Mouse (Mus musculus) lung, adult 2 months (tissue): ENCODE results near the gene Dppa5a. TPM values are rescaled to one million over a fixed set of nuclear protein-coding genes. Genes with fewer than 3 reads are reported as not detected.

Source experiments
- DNase-seq: peaks from one replicate; pipeline ENCODE4 v3.0.0; 2022
- H3K4me1 ChIP-seq: fragments of 200-500 bp; 2 replicates; pipeline ENCODE4 v1.6.1; 2011; ENCODE audit warnings: low read length; ENCODE audit not compliant: control insufficient read depth, insufficient read depth
- H3K4me3 ChIP-seq: fragments of 200-500 bp; replicated peaks from 2 replicates; pipeline ENCODE3; 2011; ENCODE audit warnings: low read depth, mild to moderate bottlenecking, control low read depth, low read length; ENCODE audit errors: extremely low read depth
- CTCF ChIP-seq: fragments of 200-500 bp; IDR thresholded peaks from 2 replicates; pipeline ENCODE4 v1.5.1; 2011; ENCODE audit warnings: mild to moderate bottlenecking, low read length, control low read depth; ENCODE audit not compliant: insufficient read depth
- POLR2A ChIP-seq: fragments of 200-500 bp; IDR thresholded peaks from 2 replicates; pipeline ENCODE4 v1.6.1; 2011; ENCODE audit warnings: low read depth, mild to moderate bottlenecking, control low read depth, low read length, borderline replicate concordance; ENCODE audit errors: extremely low read depth
- WGBS: fragments of 180-500 bp; shearing (Covaris S2); methylation state at CpG from one replicate; pipeline ENCODE4 v1.1.7; 2018; 5-methylcytosine and 5-hydroxymethylcytosine counted together
- polyA plus RNA-seq: library from polyadenylated mRNA; depleted of rRNA; stranded (reverse); fragments of >200 nt; gene quantifications from 2 replicates; pipeline ENCODE4 v1.2.3, GENCODE M21; 2012

The Dppa5a gene
- polyA plus RNA-seq, 1 experiment = 0.22 TPM

DNA sequence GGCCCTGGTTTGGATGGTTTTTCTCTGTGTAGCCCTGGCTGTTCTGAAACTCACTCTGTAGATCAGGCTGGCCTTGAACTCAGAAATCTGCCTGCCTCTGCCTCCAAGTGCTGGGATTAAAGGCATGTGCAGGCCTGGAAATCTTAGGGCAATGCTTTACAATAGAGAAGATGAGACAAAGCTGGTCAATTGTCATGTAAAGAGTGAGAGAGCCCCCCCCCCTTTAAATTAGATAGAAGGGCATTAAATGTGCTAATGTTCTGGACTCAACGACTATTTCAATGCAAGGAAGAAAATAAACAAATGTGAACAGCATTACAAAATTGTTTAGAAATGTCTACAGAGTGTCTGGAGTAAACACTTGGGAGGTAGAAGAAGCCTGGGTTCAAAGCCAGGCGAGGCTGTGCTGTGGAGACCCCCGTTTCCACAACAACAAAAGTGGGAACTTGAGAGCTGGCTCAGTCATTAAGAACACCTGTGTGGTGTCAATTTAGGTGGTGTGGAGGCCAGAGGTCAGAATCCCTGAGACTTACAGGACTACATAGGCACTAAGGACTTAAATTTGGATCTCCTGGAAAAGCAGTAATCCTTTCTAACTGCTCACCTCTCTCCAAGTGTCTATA is 805 bp upstream of the Dppa5a start:
- WGBS = 66% methylated on average over 3 of the region's 3 CpGs
- no peak for DNase-seq
- TF ChIP-seq POLR2A (no peak), CTCF (no peak)
- H3K4me1 ChIP-seq = no peaks in the 10 kb centered on the region
- H3K4me3 ChIP-seq = no peak overlapping the region

DNA sequence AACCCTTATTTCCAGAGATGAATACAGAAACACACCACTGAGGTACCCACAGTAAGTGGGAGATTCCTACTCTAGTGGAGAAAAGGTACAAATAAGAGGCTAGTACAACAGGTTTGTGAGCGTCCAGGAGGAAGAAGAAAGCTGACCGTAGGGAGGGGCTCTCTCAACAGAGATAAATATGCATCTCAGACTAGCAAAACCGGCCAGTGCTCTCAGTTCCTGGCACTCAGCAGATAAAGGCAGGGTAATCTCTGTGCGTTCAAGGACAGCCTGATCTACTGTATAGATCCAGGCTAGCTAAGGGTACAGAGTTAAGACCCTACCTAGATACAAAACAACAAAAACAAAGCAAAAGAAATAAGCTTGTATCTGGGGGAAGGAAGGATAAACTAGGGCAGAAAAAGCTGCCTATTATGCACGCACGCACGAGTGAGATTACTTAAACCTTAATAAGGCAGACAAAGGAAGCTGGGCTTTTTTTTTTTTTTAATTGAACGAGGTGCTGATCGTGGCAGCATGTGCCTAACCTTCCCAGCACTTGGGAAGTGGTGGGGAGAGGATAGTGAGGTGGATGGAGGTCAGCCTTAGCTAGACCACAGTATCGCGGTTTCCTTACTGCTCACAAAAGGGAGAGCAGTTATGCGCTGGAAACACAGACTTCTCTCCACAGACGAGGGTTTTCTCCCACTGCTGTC is 2.0 kb downstream of the Dppa5a start:
- no peak for DNase-seq
- no peaks in the 10 kb centered on the region; the same call in 1 of the 2 replicates for H3K4me1 ChIP-seq
- 56% methylated on average over 13 of the region's 13 CpGs for WGBS
- TF ChIP-seq POLR2A (no peak), CTCF (no peak)
- no peak overlapping the region for H3K4me3 ChIP-seq

DNA sequence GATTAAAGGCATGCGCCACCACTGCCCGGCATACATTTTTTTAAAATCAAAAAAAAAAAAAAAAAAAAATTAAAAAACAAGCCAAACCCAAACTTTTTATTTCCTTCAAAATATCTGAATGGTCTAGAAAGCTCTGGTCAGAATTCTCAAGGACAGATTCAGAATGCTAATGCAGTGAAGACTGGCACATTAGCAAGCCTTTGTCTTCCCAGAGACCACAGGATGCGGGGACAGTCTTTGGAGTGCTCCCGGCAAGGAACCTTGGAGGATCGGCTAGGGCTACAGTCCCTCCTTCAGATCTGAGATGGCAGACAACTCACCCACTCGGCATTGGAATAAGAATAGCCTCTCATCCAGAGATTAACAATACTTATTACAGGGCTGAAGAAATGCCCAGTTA is 3.3 kb downstream of the Dppa5a start:
- Histone ChIP-seq H3K4me3 (no peak overlapping the region), H3K4me1 (no peaks in the 10 kb centered on the region; the same call in 1 of the 2 replicates)
- 93% methylated on average over 6 of the region's 6 CpGs for WGBS
- DNase-seq = no peak
- TF ChIP-seq POLR2A (no peak), CTCF (no peak)

DNA sequence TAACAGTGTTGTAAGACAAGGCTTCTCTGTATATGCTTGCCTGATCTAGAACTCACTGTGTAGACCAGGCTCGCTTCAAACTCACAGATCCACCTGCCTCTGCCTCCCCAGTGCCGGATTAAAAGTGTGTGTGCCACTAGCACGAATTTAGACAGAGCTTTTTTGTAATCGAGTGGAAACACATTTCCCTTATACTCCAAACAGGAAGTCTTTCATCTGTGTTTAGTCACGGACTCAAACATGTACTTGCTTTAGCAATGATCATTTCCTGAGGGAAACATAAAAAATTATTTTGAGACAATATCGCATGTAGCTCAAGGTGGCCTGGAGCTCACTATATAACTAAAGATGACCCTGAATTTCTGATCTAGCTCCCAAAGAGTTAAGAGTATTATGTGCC is 4.6 kb downstream of the Dppa5a start:
- TF ChIP-seq POLR2A = no peak
- Histone ChIP-seq H3K4me1 (no peaks in the 10 kb centered on the region; the same call in 1 of the 2 replicates), H3K4me3 (no peak overlapping the region)
- no peak for DNase-seq
- 34% methylated on average over 6 of the region's 6 CpGs for WGBS

DNA sequence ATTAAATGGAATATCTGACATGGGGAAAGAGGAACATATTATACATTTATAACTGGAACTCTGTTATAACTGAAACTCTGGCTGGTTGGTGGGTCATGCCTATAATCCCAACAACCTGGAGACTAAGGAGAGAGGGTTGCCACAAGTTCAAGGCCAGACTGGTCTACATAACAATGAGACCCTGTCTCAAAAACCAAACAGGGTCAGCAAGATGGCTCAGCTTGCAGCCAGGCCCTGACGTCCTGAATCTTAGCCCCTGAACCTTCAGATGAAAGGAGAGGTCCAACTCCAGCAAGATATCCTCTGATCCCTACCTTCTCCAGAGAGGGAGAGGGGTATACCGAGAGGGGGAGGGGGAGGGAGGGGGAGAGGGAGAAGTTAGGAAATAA is 7.5 kb downstream of the Dppa5a start:
- Histone ChIP-seq H3K4me1 (no peaks in the 10 kb centered on the region; the same call in 1 of the 2 replicates), H3K4me3 (no peak overlapping the region)
- no peak for TF ChIP-seq CTCF
- TF ChIP-seq POLR2A = no peak
- DNase-seq = no peak
- WGBS = 51% methylated on average over 2 of the region's 2 CpGs

DNA sequence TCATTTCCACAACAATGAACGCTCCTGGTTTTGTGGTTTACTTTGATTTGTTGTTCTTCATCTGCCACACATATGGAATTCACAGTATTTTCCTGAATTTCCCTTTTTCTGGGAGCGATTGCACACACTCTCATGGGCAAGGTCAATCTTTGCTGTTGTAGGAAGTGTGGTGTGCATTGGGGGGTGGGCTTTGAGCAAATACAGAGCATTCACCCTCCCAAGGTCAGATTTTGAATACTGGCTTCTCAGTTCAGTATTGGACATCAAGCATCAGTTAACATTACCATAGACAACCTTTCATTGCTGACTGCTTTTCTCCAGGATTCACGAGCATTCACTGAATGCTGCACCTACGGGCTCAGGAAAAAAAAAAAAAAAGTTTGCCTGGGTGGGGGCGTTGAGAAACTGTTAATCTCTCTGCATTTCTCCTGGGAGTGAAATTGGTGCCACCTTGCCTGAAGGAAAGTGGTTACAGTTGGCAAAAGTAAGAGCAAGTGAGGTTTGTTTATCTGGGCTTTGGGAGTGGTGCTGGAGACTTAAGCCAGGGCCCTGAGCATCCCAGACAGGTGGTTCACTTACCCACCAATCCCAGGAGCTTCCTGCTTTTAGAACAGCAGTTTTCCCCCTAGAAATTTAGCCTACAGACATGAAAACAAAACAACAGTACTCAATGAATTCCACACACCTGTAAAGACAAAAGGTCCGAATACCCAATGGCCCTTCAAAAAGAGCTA is 8.1 kb downstream of the Dppa5a start:
- no peak for DNase-seq
- TF ChIP-seq POLR2A (no peak), CTCF (no peak)
- Histone ChIP-seq H3K4me3 (no peak overlapping the region), H3K4me1 (no peaks in the 10 kb centered on the region; the same call in 1 of the 2 replicates)
- 85% methylated on average over 6 of the region's 6 CpGs for WGBS

DNA sequence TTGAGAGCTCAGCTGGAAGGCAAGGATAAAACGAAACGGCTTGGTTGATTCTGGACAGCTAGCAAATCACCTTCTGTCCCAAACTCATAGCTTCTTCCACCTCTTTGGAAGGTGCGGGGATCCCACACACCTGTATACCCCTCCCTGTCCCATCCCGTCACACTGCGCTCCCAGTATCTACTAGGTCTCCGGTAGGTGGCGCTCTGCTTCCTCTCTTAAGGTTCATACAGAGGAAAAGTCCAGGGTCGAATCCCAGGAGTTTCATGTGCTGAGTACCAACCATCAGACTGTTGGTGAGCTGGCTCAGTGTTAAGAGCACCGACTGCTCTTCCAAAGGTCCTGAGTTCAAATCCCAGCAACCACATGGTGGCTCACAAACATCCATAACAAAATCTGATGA is 9.9 kb downstream of the Dppa5a start:
- no peak overlapping the region for H3K4me3 ChIP-seq
- peak; percentile 61 for DNase-seq
- TF ChIP-seq POLR2A (no peak), CTCF (peak; percentile 76)
- no peaks in the 10 kb centered on the region; the same call in 1 of the 2 replicates for H3K4me1 ChIP-seq
- 9% methylated on average over 9 of the region's 9 CpGs for WGBS

DNA sequence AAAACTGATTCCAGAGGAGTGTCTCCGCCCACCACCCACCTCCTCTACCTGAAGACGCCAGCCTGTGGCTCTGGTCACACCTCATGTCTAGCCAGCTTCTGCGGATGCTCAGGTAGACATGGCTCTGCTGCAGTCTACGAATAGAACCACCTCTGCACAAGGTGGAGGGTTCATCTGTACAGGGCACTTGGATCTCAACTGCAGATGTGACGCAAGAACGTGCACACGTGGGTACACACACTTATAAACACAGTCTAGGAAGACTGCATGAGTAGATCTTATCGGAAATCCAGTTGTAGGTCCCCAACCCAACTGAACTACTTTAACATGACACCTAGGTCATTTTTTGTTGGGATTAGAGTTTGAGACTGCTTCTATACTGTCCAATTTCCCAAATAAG is 12.4 kb downstream of the Dppa5a start, which contains the start of gene Gsta2:
Gene Gsta2, minus strand, starts transcription at position 178 of the 400 bp plus-strand sequence.
- WGBS = 84% methylated on average over 8 of the region's 8 CpGs
- no peak for TF ChIP-seq POLR2A
- no peak for TF ChIP-seq CTCF
- Histone ChIP-seq H3K4me1 (no peaks in the 10 kb centered on the region; the same call in 1 of the 2 replicates), H3K4me3 (no peak within 1 kb of the TSS)
- no peak for DNase-seq

DNA sequence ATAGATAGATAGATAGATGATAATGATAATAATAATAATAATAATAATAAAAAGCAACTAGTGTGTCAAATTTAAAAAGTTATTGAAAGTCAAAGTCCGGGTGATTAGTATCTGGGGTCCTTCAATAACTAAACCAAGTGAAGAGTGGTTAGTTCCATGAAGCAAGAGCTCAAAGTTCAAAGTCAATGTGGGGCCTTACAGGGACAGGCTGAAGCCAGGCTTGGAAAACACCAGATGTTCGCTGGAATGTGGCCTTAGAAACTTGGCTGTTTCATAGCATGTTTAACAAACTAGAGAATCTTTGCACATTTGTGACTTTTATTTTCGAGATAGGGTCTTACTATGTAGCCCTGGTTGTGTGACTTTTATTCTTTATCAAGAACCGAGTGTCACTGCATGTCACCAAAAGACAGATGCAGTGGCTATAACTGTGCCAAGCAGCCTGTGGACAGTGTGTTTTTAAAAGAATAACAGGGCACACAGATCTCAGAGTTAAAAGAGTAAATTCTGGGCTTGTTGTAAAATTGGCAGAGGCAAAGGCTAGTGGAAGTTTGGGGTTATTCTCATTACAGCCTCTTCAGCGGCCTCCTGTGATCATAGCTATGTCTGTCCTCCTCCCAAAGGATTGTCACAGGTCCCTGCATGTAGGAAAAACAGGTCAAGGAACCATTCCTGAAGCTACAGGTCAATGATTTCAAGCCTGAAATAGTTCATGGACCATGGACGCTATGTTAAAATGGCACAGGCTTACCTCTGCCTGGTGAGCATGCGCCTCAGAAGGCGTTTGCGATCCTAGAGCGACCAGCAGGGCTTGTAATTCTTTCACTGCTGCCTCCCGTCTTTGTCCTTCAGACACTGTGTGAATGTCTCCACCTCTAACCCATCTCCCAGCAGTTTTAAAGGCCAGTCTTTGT is 13.1 kb downstream of the Dppa5a start:
- WGBS = 76% methylated on average over 11 of the region's 11 CpGs
- DNase-seq = no peak
- TF ChIP-seq POLR2A (no peak), CTCF (no peak)

More for the DNA sequence above, 13.1 kb downstream of the Dppa5a start:
- Histone ChIP-seq H3K4me3 (no peak overlapping the region), H3K4me1 (no peaks in the 10 kb centered on the region; the same call in 1 of the 2 replicates)
